Mouse (Mus musculus) ovary, postnatal 36 days (tissue): ENCODE results near the gene Nup107.
A peak's percentile ranks its signal among the peaks of the same experiment; 100 is the strongest.
"Not testable (repeated sequence)": the region's sequence is repeated elsewhere in the genome, so short reads cannot be mapped to it uniquely, and the experiment has no call there.

Source experiments
- DNase-seq: peaks from one replicate; pipeline ENCODE4 v3.0.0; 2022; ENCODE audit warnings: low spot score, mixed read lengths

Nup107 gene

DNA sequence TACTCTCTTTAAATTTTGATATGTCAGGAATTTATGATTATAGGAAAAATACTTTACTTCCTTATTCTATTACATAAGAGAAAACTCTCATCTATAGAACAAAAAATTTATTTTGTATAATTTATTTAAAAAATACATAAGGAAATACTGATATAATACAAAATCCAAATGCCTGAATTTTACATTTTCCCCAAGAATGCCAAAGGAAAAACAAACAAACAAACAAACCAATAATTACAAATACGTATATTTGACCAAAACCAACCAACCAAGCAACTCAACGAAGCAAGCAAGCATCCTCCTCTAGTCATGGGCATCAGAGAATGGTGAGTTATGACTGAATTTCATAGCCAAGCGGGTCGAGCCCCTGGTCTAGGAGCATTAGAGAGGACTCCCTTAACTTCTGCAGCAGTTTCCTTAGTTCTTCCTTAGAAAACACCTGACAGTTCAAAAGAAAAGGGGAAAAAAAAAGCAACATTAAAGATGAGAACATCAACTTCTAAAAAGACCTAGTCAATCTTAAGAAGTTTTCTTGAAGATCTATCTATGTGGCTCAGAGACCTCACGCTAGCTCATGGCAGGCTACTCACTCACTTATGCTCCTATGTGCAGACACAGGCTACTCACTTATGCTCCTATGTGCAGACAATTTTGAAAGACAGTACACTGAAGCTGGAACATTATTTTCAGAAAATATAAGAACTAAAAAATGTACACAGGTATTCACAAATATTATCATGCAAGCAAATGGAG, 41.8 kb downstream of the Nup107 start:
- DNase-seq, result no peak

DNA sequence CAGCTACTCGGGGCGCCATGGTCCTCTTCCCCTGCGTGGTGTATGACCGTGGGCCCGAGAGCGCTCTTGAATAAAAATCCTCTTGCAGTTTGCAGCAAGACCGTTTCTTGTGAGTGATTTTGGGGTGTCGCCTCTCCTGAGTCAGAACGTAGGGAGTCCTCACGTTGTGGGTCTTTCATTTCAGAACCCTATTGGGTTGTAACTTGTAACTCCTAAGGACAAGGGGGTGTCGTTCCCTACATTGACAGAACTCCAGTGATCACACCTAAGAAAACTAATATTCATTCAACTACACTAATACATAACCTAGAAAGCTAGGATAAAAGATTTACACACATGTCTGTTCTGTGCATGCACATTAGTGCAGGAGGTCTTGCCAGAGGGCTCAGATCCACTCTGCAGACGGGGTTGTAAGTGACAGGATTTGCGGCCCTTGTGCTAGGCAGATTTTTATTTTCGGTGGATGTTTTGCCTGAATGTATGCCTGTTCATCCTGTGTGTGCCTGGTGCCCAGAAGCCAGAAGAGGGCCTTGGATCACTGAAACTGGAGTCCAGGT, 42.6 kb downstream of the Nup107 start:
- no peak for DNase-seq

DNA sequence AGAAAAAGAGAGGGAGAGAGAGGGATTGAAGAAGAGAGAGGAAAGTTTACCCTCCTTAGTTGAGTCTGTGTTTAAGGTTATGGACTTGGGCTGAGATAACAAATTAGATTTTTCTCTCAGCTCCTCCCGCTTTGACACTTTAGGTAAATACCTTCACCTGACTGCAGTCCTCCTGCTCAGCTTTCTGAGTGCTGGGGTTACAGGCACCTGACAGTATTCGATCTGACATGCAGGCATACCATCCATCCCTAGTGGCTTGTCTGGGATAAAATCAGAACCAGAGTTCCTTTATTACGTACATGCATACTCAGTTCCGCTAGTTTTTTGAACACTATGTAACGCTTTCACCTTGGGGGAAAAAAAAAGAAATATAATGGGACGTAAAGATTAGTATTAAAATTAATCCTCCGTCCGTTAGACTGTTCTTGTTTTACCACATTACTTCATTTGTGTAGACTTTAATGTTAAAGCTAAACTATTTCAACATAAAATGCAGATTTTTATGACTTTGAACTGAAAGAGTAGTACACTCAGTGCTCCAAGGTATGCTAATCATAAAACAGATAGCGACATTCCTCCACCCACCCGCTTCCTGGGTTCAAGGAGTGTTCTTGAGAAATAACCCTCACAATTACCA, 43.3 kb downstream of the Nup107 start:
- DNase-seq, result no peak

- DNase-seq, result no peak
These were observed 44.0 kb downstream of the Nup107 start for GRCm38 (mm10) chr10:117748276-117749049.

DNA sequence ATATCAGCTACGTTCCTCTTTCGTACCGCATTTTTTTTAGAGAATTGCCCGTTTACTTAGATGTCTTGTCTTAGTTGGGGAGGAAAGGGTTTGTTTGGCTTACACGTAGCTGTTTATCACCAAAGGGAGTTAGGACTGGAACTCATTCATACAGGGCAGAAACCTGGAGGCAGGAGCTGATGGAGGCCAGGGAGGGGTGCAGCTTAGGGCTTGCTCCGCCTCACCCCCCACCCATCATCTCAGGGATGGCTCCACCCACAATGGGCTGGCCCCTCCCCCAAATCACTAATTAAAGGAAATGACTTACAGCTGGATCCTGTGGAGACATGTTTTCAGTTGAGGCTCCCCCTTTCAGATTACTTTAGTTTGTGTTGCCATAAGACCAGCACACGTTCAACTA, 44.8 kb downstream of the Nup107 start:
- DNase-seq, result no peak

DNA sequence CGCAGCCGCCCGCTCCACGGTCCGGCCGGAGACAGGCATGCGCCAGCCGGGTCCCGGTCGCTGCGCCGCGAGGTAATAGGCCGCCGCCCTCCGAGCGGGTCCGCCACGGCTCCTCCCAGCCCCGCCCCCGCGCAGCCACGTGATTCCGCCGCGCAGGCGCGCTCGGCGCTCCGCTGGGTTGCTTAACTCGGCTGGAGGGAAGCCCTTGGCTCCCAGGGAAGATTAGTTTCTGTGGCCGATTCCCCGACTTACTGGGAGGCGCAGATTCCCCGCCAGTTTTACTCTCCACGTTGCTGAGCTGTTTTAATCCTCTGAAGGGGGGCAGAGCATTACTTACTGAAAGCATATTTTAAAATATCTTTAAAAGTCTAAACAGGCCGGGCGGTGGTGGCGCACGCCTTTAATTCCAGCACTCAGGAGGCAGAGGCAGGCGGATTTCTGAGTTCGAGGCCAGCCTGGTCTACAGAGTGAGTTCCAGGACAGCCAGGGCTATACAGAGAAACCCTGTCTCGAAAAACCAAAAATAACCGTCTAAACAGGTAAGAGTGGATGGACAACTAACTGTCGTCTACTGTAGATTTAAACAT, 46.1 kb downstream of the Nup107 start, which contains the start of gene Slc35e3:
Slc35e3 (minus strand) TSS at position 69 of the 587 bp plus-strand sequence.
- DNase-seq, result peak; percentile 98

- DNase-seq, result not testable (repeated sequence)
These were observed 46.8 kb downstream of the Nup107 start for GRCm38 (mm10) chr10:117745570-117746296.

DNA sequence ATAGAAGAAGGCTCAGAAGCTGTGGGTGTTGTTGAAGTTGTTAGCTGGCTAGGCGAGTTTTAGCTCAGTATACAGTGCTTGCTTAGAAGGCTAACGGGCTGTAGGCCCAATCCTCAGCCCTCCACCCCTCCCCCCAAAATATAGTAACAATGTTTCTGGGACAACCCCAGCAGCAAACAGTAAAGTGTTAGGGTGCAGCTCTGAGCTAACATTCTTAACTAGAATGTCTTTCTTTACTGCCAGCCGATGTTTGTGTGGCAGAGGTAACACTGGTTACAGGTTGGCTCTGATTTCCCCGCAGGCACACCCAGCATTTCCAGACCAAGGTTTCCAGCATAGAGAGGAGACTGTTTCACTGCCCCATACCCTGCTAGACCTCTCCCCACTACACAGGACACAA, 48.6 kb downstream of the Nup107 start:
- DNase-seq, result no peak

DNA sequence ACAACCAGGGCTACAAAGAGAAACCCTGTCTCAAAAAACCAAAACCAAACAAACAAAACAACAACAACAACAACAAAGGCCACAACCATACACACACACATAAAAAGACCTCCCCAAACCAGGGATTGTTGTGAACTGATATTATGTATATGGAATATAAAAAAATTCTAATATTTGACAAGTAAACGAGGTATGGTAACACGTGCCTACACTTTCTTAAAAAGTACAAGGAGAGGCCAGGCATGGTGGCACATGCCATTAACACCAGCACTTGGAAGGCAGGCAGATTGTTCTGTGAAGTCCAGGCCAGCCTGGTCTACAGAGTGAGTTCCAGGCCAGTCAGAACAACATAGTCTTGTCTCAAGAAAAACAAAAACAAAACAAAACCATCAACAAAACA, 49.3 kb downstream of the Nup107 start:
- no peak for DNase-seq

DNA sequence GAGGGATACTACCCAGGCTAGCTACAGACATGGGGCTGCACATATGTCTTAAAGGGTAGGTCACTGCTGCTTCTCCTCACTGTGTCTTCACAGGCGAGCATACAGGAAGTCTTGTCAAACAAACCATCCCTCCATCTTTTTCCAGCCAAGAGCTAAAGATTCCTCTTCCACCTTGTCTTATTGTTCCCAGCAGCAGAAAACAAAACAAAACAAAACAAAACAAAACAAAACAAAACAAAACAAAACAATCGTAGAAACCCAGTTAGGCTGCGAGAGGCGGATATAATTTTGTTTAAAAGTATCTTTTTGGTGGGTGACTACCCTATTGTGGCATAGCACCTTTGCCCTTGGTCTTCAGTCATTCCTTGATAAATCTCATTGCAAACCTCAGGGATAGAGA, 49.9 kb downstream of the Nup107 start:
- no peak for DNase-seq

GRCm38 (mm10) chr10:117741698-117742475, 50.6 kb downstream of the Nup107 start:
- DNase-seq, result no peak

GRCm38 (mm10) chr10:117740921-117741320, 51.6 kb downstream of the Nup107 start:
- DNase-seq, result no peak

DNA sequence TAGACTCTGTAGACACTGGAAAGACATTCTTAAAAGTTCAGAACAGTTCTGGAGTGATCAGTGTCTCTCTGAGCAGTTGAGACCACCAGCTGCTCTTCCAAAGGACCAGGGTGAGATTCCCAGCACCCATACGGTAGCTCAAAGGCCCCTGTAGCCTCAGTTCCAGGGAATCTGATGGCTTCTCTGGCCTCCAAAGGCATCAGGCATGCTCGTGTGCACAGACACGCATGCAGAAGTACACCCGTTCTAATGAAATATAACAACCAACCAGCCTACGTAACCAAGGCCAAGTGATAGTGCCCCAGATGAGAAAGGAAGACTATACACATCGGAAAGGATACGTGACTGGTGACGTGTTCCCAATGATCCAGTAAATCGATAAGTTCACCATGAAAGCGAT, 52.3 kb downstream of the Nup107 start:
- DNase-seq, result no peak

- DNase-seq, result no peak
These were observed 52.9 kb downstream of the Nup107 start for GRCm38 (mm10) chr10:117739648-117739948.

DNA sequence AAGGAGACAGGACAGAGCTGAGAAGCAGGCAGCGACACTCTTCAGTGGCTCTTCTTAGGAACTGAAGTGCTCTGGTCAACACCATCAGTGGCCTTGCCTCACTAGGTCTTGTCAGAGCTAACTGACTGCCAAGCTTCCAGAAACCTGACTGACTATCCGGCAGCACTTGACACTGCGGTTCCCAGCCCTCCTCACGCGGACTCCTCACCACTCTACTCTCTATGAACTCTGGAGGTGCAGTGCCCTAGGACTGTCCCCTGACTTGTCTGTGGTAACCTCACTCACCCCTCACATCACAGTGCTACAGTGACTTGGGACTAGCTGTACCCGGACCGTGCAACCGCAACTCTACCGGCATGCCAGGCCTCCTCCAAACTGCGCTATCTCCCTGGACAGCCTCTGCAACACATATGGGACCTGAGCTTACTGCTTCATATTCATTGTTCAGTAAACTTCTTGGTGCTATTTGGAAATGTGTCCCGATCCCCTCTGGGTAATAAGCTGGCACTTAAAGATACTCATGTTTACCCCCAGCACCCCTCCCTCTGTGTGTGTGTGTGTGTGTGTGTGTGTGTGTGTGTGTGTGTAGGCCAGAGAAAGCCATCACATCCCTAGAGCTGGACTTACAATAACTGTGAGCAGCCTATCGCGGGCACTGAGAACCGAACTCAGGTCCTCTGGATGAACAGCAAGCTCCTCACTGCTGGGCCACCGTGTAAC, 53.4 kb downstream of the Nup107 start:
- DNase-seq, result no peak

GRCm38 (mm10) chr10:117738140-117738921, 54.2 kb downstream of the Nup107 start:
- no peak for DNase-seq

GRCm38 (mm10) chr10:117737498-117737897, 55.0 kb downstream of the Nup107 start:
- DNase-seq, result not testable (repeated sequence)

GRCm38 (mm10) chr10:117737075-117737474, 55.4 kb downstream of the Nup107 start:
- DNase-seq, result no peak

- DNase-seq, result no peak
These were observed 55.9 kb downstream of the Nup107 start for GRCm38 (mm10) chr10:117736573-117736972.
